Mouse (Mus musculus) lung, adult 2 months (tissue): Measurements from ENCODE around the gene Cyp26c1. TPM values are rescaled to one million over a fixed set of nuclear protein-coding genes. Genes with fewer than 3 reads are reported as not detected.

Source experiments
- DNase-seq: peaks from one replicate; pipeline ENCODE4 v3.0.0; 2022
- H3K4me1 ChIP-seq: fragments of 200-500 bp; 2 replicates; pipeline ENCODE4 v1.6.1; 2011; ENCODE audit warnings: low read length; ENCODE audit not compliant: control insufficient read depth, insufficient read depth
- H3K4me3 ChIP-seq: fragments of 200-500 bp; replicated peaks from 2 replicates; pipeline ENCODE3; 2011; ENCODE audit warnings: low read depth, mild to moderate bottlenecking, control low read depth, low read length; ENCODE audit errors: extremely low read depth
- CTCF ChIP-seq: fragments of 200-500 bp; IDR thresholded peaks from 2 replicates; pipeline ENCODE4 v1.5.1; 2011; ENCODE audit warnings: mild to moderate bottlenecking, low read length, control low read depth; ENCODE audit not compliant: insufficient read depth
- POLR2A ChIP-seq: fragments of 200-500 bp; IDR thresholded peaks from 2 replicates; pipeline ENCODE4 v1.6.1; 2011; ENCODE audit warnings: low read depth, mild to moderate bottlenecking, control low read depth, low read length, borderline replicate concordance; ENCODE audit errors: extremely low read depth
- WGBS: fragments of 180-500 bp; shearing (Covaris S2); methylation state at CpG from one replicate; pipeline ENCODE4 v1.1.7; 2018; 5-methylcytosine and 5-hydroxymethylcytosine counted together
- polyA plus RNA-seq: library from polyadenylated mRNA; depleted of rRNA; stranded (reverse); fragments of >200 nt; gene quantifications from 2 replicates; pipeline ENCODE4 v1.2.3, GENCODE M21; 2012

Gene Cyp26c1
- polyA plus RNA-seq, 1 experiment, result 0.18 TPM

GRCm38 (mm10) chr19:37697651-37698272 is 12.4 kb downstream of the Cyp26c1 start, which contains the start of gene Cyp26a1:
Gene Cyp26a1, plus strand, starts transcription at chr19:37697798.
- H3K4me3 ChIP-seq, result no peak within 1 kb of the TSS
- WGBS, result under 1% methylated on average over 51 of the region's 51 CpGs

GRCm38 (mm10) chr19:37698273-37699160 is 13.1 kb downstream of the Cyp26c1 start:
- Histone ChIP-seq H3K4me3 (no peak overlapping the region), H3K4me1 (no peaks in the 10 kb centered on the region)
- WGBS, result 2% methylated on average over 63 of the region's 63 CpGs
- no peak for TF ChIP-seq CTCF
- TF ChIP-seq POLR2A, result no peak
- DNase-seq, result no peak

More at GRCm38 (mm10) chr19:37697651-37698272, 12.4 kb downstream of the Cyp26c1 start, which contains the start of gene Cyp26a1:
- no peaks in the 10 kb centered on the region for H3K4me1 ChIP-seq
- no peak for DNase-seq
- no peak for TF ChIP-seq POLR2A
- TF ChIP-seq CTCF, result no peak

- Histone ChIP-seq H3K4me1 (no peaks in the 10 kb centered on the region), H3K4me3 (no peak overlapping the region)
- WGBS, result 27% methylated on average over 9 of the region's 9 CpGs
- no peak for DNase-seq
- no peak for TF ChIP-seq CTCF
- no peak for TF ChIP-seq POLR2A
Measured at GRCm38 (mm10) chr19:37699711-37700110, 14.3 kb downstream of the Cyp26c1 start.

- WGBS, result 40% methylated on average over 21 of the region's 21 CpGs
- no peak overlapping the region for H3K4me3 ChIP-seq
- no peak for DNase-seq
- no peaks in the 10 kb centered on the region for H3K4me1 ChIP-seq
- TF ChIP-seq POLR2A (no peak), CTCF (no peak)
Measured at GRCm38 (mm10) chr19:37702377-37703076, 17.1 kb downstream of the Cyp26c1 start.

- H3K4me3 ChIP-seq, result no peak overlapping the region
- no peaks in the 10 kb centered on the region for H3K4me1 ChIP-seq
- TF ChIP-seq POLR2A, result no peak
- TF ChIP-seq CTCF, result peak; percentile 72
- WGBS, result 6% methylated on average over 3 of the region's 3 CpGs
- DNase-seq, result peak; percentile 72
Measured at GRCm38 (mm10) chr19:37703902-37704509, 18.6 kb downstream of the Cyp26c1 start.

GRCm38 (mm10) chr19:37705722-37706121 is 20.3 kb downstream of the Cyp26c1 start:
- 79% methylated on average over 5 of the region's 5 CpGs for WGBS
- DNase-seq, result no peak
- no peak overlapping the region for H3K4me3 ChIP-seq
- H3K4me1 ChIP-seq, result no peaks in the 10 kb centered on the region
- TF ChIP-seq POLR2A (no peak), CTCF (no peak)

- Histone ChIP-seq H3K4me1 (no peaks in the 10 kb centered on the region), H3K4me3 (no peak overlapping the region)
- DNase-seq, result no peak
- no peak for TF ChIP-seq CTCF
- no peak for TF ChIP-seq POLR2A
- 60% methylated on average over 10 of the region's 10 CpGs for WGBS
Measured at GRCm38 (mm10) chr19:37714681-37715080, 29.3 kb downstream of the Cyp26c1 start.

GRCm38 (mm10) chr19:37715980-37716379 is 30.6 kb downstream of the Cyp26c1 start:
- WGBS, result 59% methylated on average over 1 of the region's 1 CpGs
- Histone ChIP-seq H3K4me1 (no peaks in the 10 kb centered on the region), H3K4me3 (no peak overlapping the region)
- DNase-seq, result no peak
- TF ChIP-seq CTCF, result no peak
- TF ChIP-seq POLR2A, result no peak

GRCm38 (mm10) chr19:37716524-37717175 is 31.3 kb downstream of the Cyp26c1 start:
- TF ChIP-seq CTCF (no peak), POLR2A (no peak)
- Histone ChIP-seq H3K4me1 (no peaks in the 10 kb centered on the region), H3K4me3 (no peak overlapping the region)
- 85% methylated on average over 12 of the region's 12 CpGs for WGBS
- no peak for DNase-seq
